Mouse (Mus musculus) limb, embryonic 10.5 days (tissue): ENCODE measurements around the gene Mcrip1. TPM values are rescaled to one million over a fixed set of nuclear protein-coding genes. Genes with fewer than 3 reads are reported as not detected.

ENCODE experiments used
- DNase-seq: peaks from one replicate; pipeline ENCODE4 v3.0.0-alpha.2; 2017; ENCODE audit warnings: low spot score
- H3K27ac ChIP-seq: fragments of 300-500 bp; sonication (generic); 2 replicates; pipeline ENCODE4 v1.5.1; 2016; ENCODE audit warnings: mild to moderate bottlenecking
- H3K27me3 ChIP-seq: fragments of 300-500 bp; sonication (generic); 2 replicates; pipeline ENCODE4 v1.6.1; 2016; ENCODE audit warnings: low read depth, mild to moderate bottlenecking; ENCODE audit not compliant: poor library complexity, severe bottlenecking
- H3K36me3 ChIP-seq: fragments of 300-500 bp; sonication (generic); 2 replicates; pipeline ENCODE4 v1.6.1; 2016; ENCODE audit warnings: mild to moderate bottlenecking, moderate library complexity
- H3K4me1 ChIP-seq: fragments of 300-500 bp; sonication (generic); 2 replicates; pipeline ENCODE4 v1.6.1; 2016
- H3K4me3 ChIP-seq: fragments of 300-500 bp; sonication (generic); 2 replicates; pipeline ENCODE4 v1.5.1; 2016; ENCODE audit warnings: mild to moderate bottlenecking, moderate library complexity
- H3K9me3 ChIP-seq: fragments of 300-500 bp; sonication (generic); replicated peaks from 2 replicates; pipeline ENCODE4 v1.6.1; 2016; ENCODE audit warnings: mild to moderate bottlenecking
- WGBS: fragments of 180-500 bp; shearing (Covaris S2); methylation state at CpG from one replicate; pipeline ENCODE4 v1.1.7; 2016; 5-methylcytosine and 5-hydroxymethylcytosine counted together
- polyA plus RNA-seq: library from polyadenylated mRNA; unstranded; fragments of >200 nt; fragmentation: Nextera tagmentation; extraction: Ambion mirVana; gene quantifications from 2 replicates; pipeline ENCODE4 v1.2.1, GENCODE M21; 2016

Gene Mcrip1
- polyA plus RNA-seq, 1 experiment from 2014 or later, result 235 TPM

GRCm38 (mm10) chr11:120512790-120513453, 36.6 kb downstream of the Mcrip1 start:
- no peak for DNase-seq
- H3K27ac ChIP-seq, result no peak overlapping the region
- H3K9me3 ChIP-seq, result no peaks in the 10 kb centered on the region
- 32% methylated on average over 6 of the region's 6 CpGs for WGBS
- H3K4me3 ChIP-seq, result no peak overlapping the region
- 0 out of 2 replicates have a peak, but pooled peaks cover 4% of the 10 kb centered on the region for H3K27me3 ChIP-seq
- no peaks in the 10 kb centered on the region for H3K36me3 ChIP-seq
- H3K4me1 ChIP-seq, result peaks cover 31% of the 10 kb centered on the region

- 11% methylated on average over 16 of the region's 16 CpGs for WGBS
- peak overlapping the region; percentile 75 for H3K27ac ChIP-seq
- no peak for DNase-seq
- peak overlapping the region; percentile 36 for H3K4me3 ChIP-seq
- no peaks in the 10 kb centered on the region for H3K36me3 ChIP-seq
- H3K27me3 ChIP-seq, result 0 out of 2 replicates have a peak, but pooled peaks cover 4% of the 10 kb centered on the region
- H3K9me3 ChIP-seq, result no peaks in the 10 kb centered on the region
- H3K4me1 ChIP-seq, result peaks cover 23% of the 10 kb centered on the region
Measured at GRCm38 (mm10) chr11:120510375-120511030, 39.0 kb downstream of the Mcrip1 start.

GRCm38 (mm10) chr11:120509940-120510339, 39.6 kb downstream of the Mcrip1 start:
- peaks cover 21% of the 10 kb centered on the region for H3K4me1 ChIP-seq
- WGBS, result 35% methylated on average over 4 of the region's 4 CpGs
- H3K27me3 ChIP-seq, result 0 out of 2 replicates have a peak, but pooled peaks cover 4% of the 10 kb centered on the region
- no peaks in the 10 kb centered on the region for H3K9me3 ChIP-seq
- H3K36me3 ChIP-seq, result no peaks in the 10 kb centered on the region
- 0 out of 2 replicates have a peak overlapping the region, but pooled peaks have one; percentile 36 for H3K4me3 ChIP-seq
- DNase-seq, result no peak
- peak overlapping the region; percentile 75 for H3K27ac ChIP-seq

- Histone ChIP-seq H3K36me3 (no peaks in the 10 kb centered on the region), H3K27ac (no peak overlapping the region), H3K27me3 (0 out of 2 replicates have a peak, but pooled peaks cover 4% of the 10 kb centered on the region), H3K9me3 (no peaks in the 10 kb centered on the region), H3K4me3 (no peak overlapping the region), H3K4me1 (peaks cover 21% of the 10 kb centered on the region)
- no peak for DNase-seq
- WGBS, result 91% methylated on average over 9 of the region's 9 CpGs
Measured at GRCm38 (mm10) chr11:120508290-120508870, 41.1 kb downstream of the Mcrip1 start.

GRCm38 (mm10) chr11:120507611-120508289, 41.8 kb downstream of the Mcrip1 start:
- no peak overlapping the region for H3K27ac ChIP-seq
- H3K4me1 ChIP-seq, result peaks cover 16% of the 10 kb centered on the region
- H3K4me3 ChIP-seq, result no peak overlapping the region
- H3K27me3 ChIP-seq, result 0 out of 2 replicates have a peak, but pooled peaks cover 4% of the 10 kb centered on the region
- no peaks in the 10 kb centered on the region for H3K36me3 ChIP-seq
- 82% methylated on average over 13 of the region's 13 CpGs for WGBS
- H3K9me3 ChIP-seq, result no peaks in the 10 kb centered on the region
- no peak for DNase-seq

- H3K4me3 ChIP-seq, result no peak overlapping the region
- WGBS, result 62% methylated on average over 4 of the region's 4 CpGs
- no peaks in the 10 kb centered on the region for H3K36me3 ChIP-seq
- DNase-seq, result no peak
- peaks cover 13% of the 10 kb centered on the region for H3K4me1 ChIP-seq
- no peaks in the 10 kb centered on the region for H3K9me3 ChIP-seq
- H3K27ac ChIP-seq, result no peak overlapping the region
- 0 out of 2 replicates have a peak, but pooled peaks cover 4% of the 10 kb centered on the region for H3K27me3 ChIP-seq
Measured at GRCm38 (mm10) chr11:120506899-120507298, 42.6 kb downstream of the Mcrip1 start.

- 0 out of 2 replicates have a peak, but pooled peaks cover 4% of the 10 kb centered on the region for H3K27me3 ChIP-seq
- H3K9me3 ChIP-seq, result no peaks in the 10 kb centered on the region
- H3K36me3 ChIP-seq, result no peaks in the 10 kb centered on the region
- H3K4me1 ChIP-seq, result peaks cover 12% of the 10 kb centered on the region
- H3K4me3 ChIP-seq, result no peak overlapping the region
- no peak overlapping the region for H3K27ac ChIP-seq
- no peak for DNase-seq
- 94% methylated on average over 3 of the region's 3 CpGs for WGBS
Measured at GRCm38 (mm10) chr11:120505661-120506060, 43.9 kb downstream of the Mcrip1 start.

- WGBS, result 87% methylated on average over 4 of the region's 4 CpGs
- H3K9me3 ChIP-seq, result no peaks in the 10 kb centered on the region
- H3K27ac ChIP-seq, result no peak overlapping the region
- peaks cover 8% of the 10 kb centered on the region for H3K4me1 ChIP-seq
- H3K27me3 ChIP-seq, result no peaks in the 10 kb centered on the region
- H3K36me3 ChIP-seq, result peaks cover 33% of the 10 kb centered on the region
- no peak overlapping the region for H3K4me3 ChIP-seq
- DNase-seq, result no peak
Measured at GRCm38 (mm10) chr11:120501701-120502100, 47.8 kb downstream of the Mcrip1 start.

- H3K27me3 ChIP-seq, result no peaks in the 10 kb centered on the region
- peaks cover 8% of the 10 kb centered on the region for H3K4me1 ChIP-seq
- no peak overlapping the region for H3K4me3 ChIP-seq
- 71% methylated on average over 6 of the region's 6 CpGs for WGBS
- H3K9me3 ChIP-seq, result no peaks in the 10 kb centered on the region
- H3K27ac ChIP-seq, result no peak overlapping the region
- DNase-seq, result no peak
- peaks cover 40% of the 10 kb centered on the region for H3K36me3 ChIP-seq
Measured at GRCm38 (mm10) chr11:120501018-120501417, 48.5 kb downstream of the Mcrip1 start.

GRCm38 (mm10) chr11:120500357-120500756, 49.2 kb downstream of the Mcrip1 start:
- H3K27ac ChIP-seq, result peak overlapping the region; percentile 46; the same call in 1 of the 2 replicates
- no peaks in the 10 kb centered on the region for H3K27me3 ChIP-seq
- 0 out of 2 replicates have a peak overlapping the region, but pooled peaks have one; percentile 4 for H3K4me3 ChIP-seq
- peaks cover 8% of the 10 kb centered on the region for H3K4me1 ChIP-seq
- WGBS, result 23% methylated on average over 3 of the region's 3 CpGs
- DNase-seq, result no peak
- H3K9me3 ChIP-seq, result no peaks in the 10 kb centered on the region
- H3K36me3 ChIP-seq, result peaks cover 46% of the 10 kb centered on the region

GRCm38 (mm10) chr11:120499894-120500293, 49.6 kb downstream of the Mcrip1 start:
- DNase-seq, result no peak
- Histone ChIP-seq H3K27ac (no peak overlapping the region), H3K4me1 (peaks cover 8% of the 10 kb centered on the region), H3K4me3 (no peak overlapping the region), H3K9me3 (no peaks in the 10 kb centered on the region), H3K27me3 (no peaks in the 10 kb centered on the region), H3K36me3 (peaks cover 51% of the 10 kb centered on the region)
- 82% methylated on average over 6 of the region's 6 CpGs for WGBS

GRCm38 (mm10) chr11:120498891-120499290, 50.6 kb downstream of the Mcrip1 start:
- no peak for DNase-seq
- Histone ChIP-seq H3K4me1 (peaks cover 12% of the 10 kb centered on the region), H3K4me3 (no peak overlapping the region), H3K27ac (0 out of 2 replicates have a peak overlapping the region, but pooled peaks have one; percentile 38), H3K27me3 (no peaks in the 10 kb centered on the region), H3K36me3 (peaks cover 61% of the 10 kb centered on the region), H3K9me3 (no peaks in the 10 kb centered on the region)
- WGBS, result 92% methylated on average over 5 of the region's 5 CpGs
